Mouse (Mus musculus) megakaryocyte, adult 5-6 weeks (primary cell): ENCODE results near the gene Zmynd15. TPM values are rescaled to one million over a fixed set of nuclear protein-coding genes. Genes with fewer than 3 reads are reported as not detected.

ENCODE experiments used
- ATAC-seq: 2 replicates; pipeline ENCODE4 v1.8.0; 2016; ENCODE audit warnings: mild to moderate bottlenecking, inconsistent platforms; ENCODE audit not compliant: poor library complexity, severe bottlenecking
- total RNA-seq, 2 experiments: library from RNA; stranded (forward) in 1 of 2; stranded (reverse) in 1 of 2; fragments of 153-499, 151-499 nt in 1 of 2; fragments of 221-1000, 200-1000 nt in 1 of 2; gene quantifications; 2 replicates each; pipeline versions ENCODE4 v1.2.3 to v1.2.4; 2015 to 2017

Zmynd15 gene
- total RNA-seq (2015) (0.13 TPM in 1 of 2 replicates, not detected in the other), total RNA-seq (2017) (0.04 TPM in 1 of 2 replicates, not detected in the other)

- ATAC-seq = no peak
Observed at GRCm38 (mm10) chr11:70458688-70459600, at the start of gene Zmynd15. TSS of gene Zmynd15 (plus strand) at chr11:70459433.

GRCm38 (mm10) chr11:70409594-70410296 is 49.5 kb upstream of the Zmynd15 start, which contains the start of gene Pelp1:
TSS of gene Pelp1 (minus strand) at chr11:70410031.
- peak; percentile 88 for ATAC-seq

- ATAC-seq = peak; percentile 20; the same call in 1 of the 2 replicates
Observed at GRCm38 (mm10) chr11:70410297-70410643, 49.0 kb upstream of the Zmynd15 start.

- ATAC-seq = no peak
Observed at GRCm38 (mm10) chr11:70412591-70412990, 46.6 kb upstream of the Zmynd15 start.

GRCm38 (mm10) chr11:70413961-70414360 is 45.3 kb upstream of the Zmynd15 start:
- peak; percentile 43; the same call in 1 of the 2 replicates for ATAC-seq

GRCm38 (mm10) chr11:70418199-70418598 is 41.0 kb upstream of the Zmynd15 start:
- ATAC-seq = peak; percentile 97

- no peak for ATAC-seq
Observed at GRCm38 (mm10) chr11:70419486-70419885, 39.7 kb upstream of the Zmynd15 start.

GRCm38 (mm10) chr11:70426598-70426997 is 32.6 kb upstream of the Zmynd15 start:
- peak; percentile 94 for ATAC-seq

- ATAC-seq = no peak
Observed at GRCm38 (mm10) chr11:70431574-70431973, 27.7 kb upstream of the Zmynd15 start.

GRCm38 (mm10) chr11:70432048-70432894 is 27.0 kb upstream of the Zmynd15 start, which contains the start of gene Arrb2:
TSS of gene Arrb2 (plus strand) at chr11:70432635.
- ATAC-seq = peak; percentile 84

GRCm38 (mm10) chr11:70432895-70433568 is 26.2 kb upstream of the Zmynd15 start:
- peak; percentile 41 for ATAC-seq

- ATAC-seq = peak; percentile 15
Observed at GRCm38 (mm10) chr11:70433569-70433943, 25.7 kb upstream of the Zmynd15 start.

- ATAC-seq = no peak
Observed at GRCm38 (mm10) chr11:70433951-70434350, 25.3 kb upstream of the Zmynd15 start.

- no peak for ATAC-seq
Observed at GRCm38 (mm10) chr11:70435476-70435875, 23.8 kb upstream of the Zmynd15 start.

- peak; percentile 39 for ATAC-seq
Observed at GRCm38 (mm10) chr11:70437426-70437825, 21.8 kb upstream of the Zmynd15 start.

GRCm38 (mm10) chr11:70438728-70439374 is 20.4 kb upstream of the Zmynd15 start:
- no peak for ATAC-seq

- no peak for ATAC-seq
Observed at GRCm38 (mm10) chr11:70440637-70441036, 18.6 kb upstream of the Zmynd15 start.

- ATAC-seq = peak; percentile 43
Observed at GRCm38 (mm10) chr11:70441882-70442281, 17.4 kb upstream of the Zmynd15 start.

- no peak for ATAC-seq
Observed at GRCm38 (mm10) chr11:70443964-70444363, 15.3 kb upstream of the Zmynd15 start.

- ATAC-seq = no peak
Observed at GRCm38 (mm10) chr11:70444667-70445066, 14.6 kb upstream of the Zmynd15 start.
